Mouse (Mus musculus): ENCODE results near the gene Ip6k2.

- no peak for TF ChIP-seq CTCF (IDR thresholded peaks at IDR 0.05; ENCODE audit: borderline replicate concordance, control insufficient read depth, extremely low read depth, insufficient read depth, low read length, poor library complexity)
- no peak for TF ChIP-seq POLR2A (IDR thresholded peaks at IDR 0.05; ENCODE audit: control insufficient read depth, extremely low read depth, insufficient read depth, low read length, poor library complexity)
Observed at GRCm38 (mm10) chr9:108827454-108827853, 43.9 kb downstream of the Ip6k2 start.

Measured in thymus, adult 2 months (tissue).